Mouse (Mus musculus) forebrain, embryonic 10.5 days (tissue): Measurements from ENCODE around the gene Stk17b. TPM values are rescaled to one million over a fixed set of nuclear protein-coding genes. Genes with fewer than 3 reads are reported as not detected.

Experiments used
- DNase-seq: peaks from one replicate; pipeline ENCODE4 v3.0.0-alpha.2; 2017; ENCODE audit warnings: low spot score; ENCODE audit errors: extremely low spot score
- H3K27ac ChIP-seq: fragments of 300-500 bp; sonication (generic); 2 replicates; pipeline ENCODE4 v1.5.1; 2016; ENCODE audit warnings: mild to moderate bottlenecking
- H3K27me3 ChIP-seq: fragments of 300-500 bp; sonication (generic); 2 replicates; pipeline ENCODE4 v1.6.1; 2016; ENCODE audit warnings: mild to moderate bottlenecking; ENCODE audit not compliant: poor library complexity, severe bottlenecking
- H3K36me3 ChIP-seq: fragments of 300-500 bp; sonication (generic); replicated peaks from 2 replicates; pipeline ENCODE4 v1.6.1; 2016; ENCODE audit warnings: mild to moderate bottlenecking, moderate library complexity
- H3K4me1 ChIP-seq: fragments of 300-500 bp; sonication (generic); 2 replicates; pipeline ENCODE4 v1.6.1; 2016
- H3K4me3 ChIP-seq: fragments of 300-500 bp; sonication (generic); 2 replicates; pipeline ENCODE4 v1.5.1; 2016; ENCODE audit warnings: mild to moderate bottlenecking, moderate library complexity
- H3K9me3 ChIP-seq: fragments of 300-500 bp; sonication (generic); 2 replicates; pipeline ENCODE4 v1.6.1; 2016; ENCODE audit warnings: mild to moderate bottlenecking, moderate library complexity
- WGBS: fragments of 180-500 bp; shearing (Covaris S2); methylation state at CpG from one replicate; pipeline ENCODE4 v1.1.7; 2016; 5-methylcytosine and 5-hydroxymethylcytosine counted together
- polyA plus RNA-seq: library from polyadenylated mRNA; unstranded; fragments of >200 nt; fragmentation: Nextera tagmentation; extraction: Ambion mirVana; gene quantifications from 2 replicates; pipeline ENCODE4 v1.2.1, GENCODE M21; 2016

Gene Stk17b
- polyA plus RNA-seq = 9.1 and 10.0 TPM in 2 replicates

DNA sequence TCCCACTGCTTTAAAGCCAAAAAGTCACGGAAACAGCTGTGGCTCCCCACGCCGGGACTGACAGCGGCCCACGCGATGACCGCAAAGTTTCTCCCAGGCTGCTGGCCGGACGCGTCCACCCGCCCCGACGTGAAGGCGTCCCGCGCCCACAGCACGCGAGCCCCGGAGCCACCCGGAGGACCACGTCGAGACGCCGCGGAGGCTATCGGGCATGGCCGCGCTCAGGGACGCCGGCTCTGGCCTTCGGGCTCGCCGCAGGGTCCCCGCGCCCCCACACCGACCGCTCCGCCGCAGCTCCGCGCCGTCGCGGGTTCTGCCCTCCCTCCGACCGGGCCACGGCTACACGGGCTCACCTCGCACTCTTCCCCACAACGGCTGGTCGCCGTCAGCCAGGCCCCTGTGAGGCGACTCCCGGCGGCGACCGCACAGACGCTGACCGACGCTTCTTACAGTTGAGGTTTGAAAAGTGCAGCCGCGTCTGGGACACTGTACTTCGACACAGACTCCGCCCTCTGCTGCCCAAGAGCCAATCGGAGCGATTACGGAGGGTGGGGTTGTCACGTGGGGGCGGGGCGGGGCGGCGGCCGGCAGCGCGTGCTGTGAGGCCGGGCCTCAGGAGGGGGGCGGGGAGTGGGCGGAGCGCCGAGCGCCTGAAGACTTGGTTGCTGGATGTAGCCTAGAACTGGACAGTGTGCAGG, at the start of gene Stk17b:
Stk17b (minus strand) TSS at position 504 of the 698 bp plus-strand sequence.
- Histone ChIP-seq H3K27ac (peak within 1 kb of the TSS; percentile 90), H3K36me3 (no peaks in the 10 kb centered on the region), H3K4me1 (peaks cover 6% of the 10 kb centered on the region), H3K27me3 (no peaks in the 10 kb centered on the region), H3K4me3 (peak within 1 kb of the TSS; percentile 90), H3K9me3 (no peaks in the 10 kb centered on the region)
- under 1% methylated on average over 81 of the region's 81 CpGs for WGBS
- peak; percentile 92 for DNase-seq

DNA sequence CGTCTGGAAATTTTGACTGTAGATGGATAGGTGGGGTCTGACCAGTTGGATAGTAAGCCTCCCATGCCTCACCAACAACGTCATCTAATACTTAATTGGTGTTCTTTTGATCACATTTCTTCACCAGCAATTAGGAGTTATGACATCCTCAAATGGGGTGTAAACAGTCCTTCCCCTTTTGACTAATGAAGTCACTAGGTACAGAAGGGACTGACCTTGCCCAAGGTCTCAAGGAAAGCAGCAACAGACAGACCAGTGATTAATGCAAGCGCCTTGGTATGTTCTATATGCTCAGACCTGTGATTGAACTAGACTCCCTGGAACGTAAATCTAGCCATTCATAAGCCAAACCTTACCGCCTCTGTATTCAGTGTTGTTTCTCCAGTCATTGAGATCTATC, 45.3 kb upstream of the Stk17b start:
- no peaks in the 10 kb centered on the region for H3K4me1 ChIP-seq
- no peaks in the 10 kb centered on the region for H3K36me3 ChIP-seq
- H3K9me3 ChIP-seq = no peaks in the 10 kb centered on the region
- WGBS = 87% methylated on average over 5 of the region's 5 CpGs
- H3K27ac ChIP-seq = no peak overlapping the region
- no peak overlapping the region for H3K4me3 ChIP-seq
- peaks cover 3% of the 10 kb centered on the region; the same call in 1 of the 2 replicates for H3K27me3 ChIP-seq
- DNase-seq = no peak

GRCm38 (mm10) chr1:53829089-53829488, 44.1 kb upstream of the Stk17b start:
- Histone ChIP-seq H3K27me3 (peaks cover 9% of the 10 kb centered on the region; the same call in 1 of the 2 replicates), H3K4me1 (peaks cover 4% of the 10 kb centered on the region), H3K9me3 (no peaks in the 10 kb centered on the region), H3K27ac (no peak overlapping the region), H3K4me3 (no peak overlapping the region), H3K36me3 (no peaks in the 10 kb centered on the region)
- no peak for DNase-seq
- WGBS = 90% methylated on average over 9 of the region's 9 CpGs

GRCm38 (mm10) chr1:53824446-53825337, 39.7 kb upstream of the Stk17b start:
- 79% methylated on average over 9 of the region's 9 CpGs for WGBS

GRCm38 (mm10) chr1:53823687-53824445, 38.8 kb upstream of the Stk17b start:
- Histone ChIP-seq H3K4me3 (peak overlapping the region; percentile 33), H3K27me3 (peaks cover 9% of the 10 kb centered on the region; the same call in 1 of the 2 replicates), H3K36me3 (no peaks in the 10 kb centered on the region), H3K4me1 (peaks cover 23% of the 10 kb centered on the region), H3K27ac (peak overlapping the region; percentile 64), H3K9me3 (no peaks in the 10 kb centered on the region)
- peak; percentile 61 for DNase-seq
- WGBS = 4% methylated on average over 10 of the region's 10 CpGs

More at GRCm38 (mm10) chr1:53824446-53825337, 39.7 kb upstream of the Stk17b start:
- Histone ChIP-seq H3K27ac (peak overlapping the region; percentile 64; the same call in 1 of the 2 replicates), H3K9me3 (no peaks in the 10 kb centered on the region), H3K27me3 (peaks cover 9% of the 10 kb centered on the region; the same call in 1 of the 2 replicates), H3K4me3 (no peak overlapping the region), H3K4me1 (peaks cover 23% of the 10 kb centered on the region), H3K36me3 (no peaks in the 10 kb centered on the region)
- DNase-seq = no peak

DNA sequence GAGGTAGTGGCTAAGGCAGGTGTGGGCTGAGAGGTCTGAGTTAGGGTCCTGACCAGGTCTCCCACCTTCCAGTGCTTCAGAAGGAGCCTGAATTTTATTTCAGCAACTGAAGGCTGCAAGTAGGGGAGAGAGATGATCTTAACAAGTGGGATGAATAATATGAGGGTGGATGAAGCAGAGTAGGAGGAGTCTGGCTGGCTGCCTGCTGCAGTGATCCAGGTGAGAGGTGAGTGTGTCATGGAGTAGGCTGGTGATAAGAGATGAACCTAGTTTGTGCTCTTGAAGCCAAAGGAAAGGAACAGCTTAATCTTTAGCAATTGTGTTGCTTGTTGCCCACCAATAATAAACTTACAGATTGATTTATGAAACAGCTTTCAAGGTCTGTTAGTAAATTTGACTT, 37.0 kb upstream of the Stk17b start:
- no peak for DNase-seq
- Histone ChIP-seq H3K27ac (no peak overlapping the region), H3K27me3 (peaks cover 9% of the 10 kb centered on the region; the same call in 1 of the 2 replicates), H3K9me3 (no peaks in the 10 kb centered on the region), H3K4me3 (no peak overlapping the region), H3K4me1 (peaks cover 23% of the 10 kb centered on the region), H3K36me3 (no peaks in the 10 kb centered on the region)

DNA sequence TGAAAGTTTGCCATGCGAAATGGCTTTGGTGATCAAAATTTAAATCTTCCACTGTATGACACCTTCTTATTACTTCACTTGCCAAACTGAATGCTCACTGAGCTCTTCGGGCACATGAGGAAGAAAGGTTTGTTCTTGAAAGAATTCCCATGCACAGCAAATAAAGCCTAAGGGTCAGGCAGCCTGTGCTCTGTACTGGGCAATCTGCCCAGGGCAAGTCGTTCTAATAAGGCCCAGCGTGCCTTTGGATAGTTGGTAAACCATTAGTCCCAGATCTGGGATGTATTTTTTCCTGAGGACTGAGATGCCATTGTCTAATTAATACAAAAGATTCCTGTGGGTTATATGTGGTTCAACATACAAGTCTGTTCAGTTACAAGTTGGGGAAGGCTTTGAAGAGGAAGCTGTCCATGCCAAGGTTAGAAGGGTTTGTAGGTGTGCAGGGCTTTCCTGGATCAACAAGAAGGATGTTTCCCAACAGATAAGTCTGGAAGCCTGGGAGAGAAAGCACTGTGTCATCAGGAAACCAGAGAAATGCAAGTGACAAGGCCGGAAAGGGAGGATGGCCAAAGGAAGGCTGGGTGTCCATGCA, 35.1 kb upstream of the Stk17b start:
- H3K4me1 ChIP-seq = peaks cover 23% of the 10 kb centered on the region
- H3K9me3 ChIP-seq = no peaks in the 10 kb centered on the region
- H3K4me3 ChIP-seq = no peak overlapping the region
- DNase-seq = no peak
- no peaks in the 10 kb centered on the region for H3K36me3 ChIP-seq
- H3K27me3 ChIP-seq = peaks cover 4% of the 10 kb centered on the region; the same call in 1 of the 2 replicates
- no peak overlapping the region for H3K27ac ChIP-seq
- 82% methylated on average over 5 of the region's 5 CpGs for WGBS

- Histone ChIP-seq H3K4me1 (peaks cover 12% of the 10 kb centered on the region), H3K9me3 (no peaks in the 10 kb centered on the region), H3K27ac (no peak overlapping the region), H3K27me3 (no peaks in the 10 kb centered on the region), H3K4me3 (no peak overlapping the region), H3K36me3 (no peaks in the 10 kb centered on the region)
- 52% methylated on average over 3 of the region's 3 CpGs for WGBS
- no peak for DNase-seq
These were observed 33.2 kb upstream of the Stk17b start for GRCm38 (mm10) chr1:53818072-53818862.

DNA sequence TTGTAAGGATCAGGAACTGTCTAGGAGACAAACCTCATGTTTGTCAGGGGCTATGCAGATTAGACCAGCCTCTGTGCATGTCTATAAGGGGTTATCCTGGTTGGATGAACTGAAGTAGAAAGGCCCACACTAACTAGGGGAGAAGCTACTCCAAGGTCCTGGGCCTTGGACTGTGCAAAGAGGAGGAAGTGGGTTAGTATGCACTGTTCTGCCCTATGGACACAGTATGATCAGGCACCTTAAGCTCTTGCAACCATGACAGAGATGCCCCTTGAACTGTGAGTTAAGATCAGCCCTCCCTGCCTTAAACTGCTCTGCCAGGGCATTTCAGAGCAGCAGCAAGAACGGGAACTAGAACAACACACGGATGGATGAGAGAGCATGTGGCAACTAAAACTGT, 31.3 kb upstream of the Stk17b start:
- no peak overlapping the region for H3K27ac ChIP-seq
- H3K36me3 ChIP-seq = no peaks in the 10 kb centered on the region
- H3K27me3 ChIP-seq = no peaks in the 10 kb centered on the region
- WGBS = 86% methylated on average over 2 of the region's 2 CpGs
- H3K4me1 ChIP-seq = no peaks in the 10 kb centered on the region
- no peak overlapping the region for H3K4me3 ChIP-seq
- H3K9me3 ChIP-seq = no peaks in the 10 kb centered on the region
- no peak for DNase-seq

GRCm38 (mm10) chr1:53814077-53814705, 29.2 kb upstream of the Stk17b start:
- 76% methylated on average over 2 of the region's 2 CpGs for WGBS
- Histone ChIP-seq H3K27me3 (no peaks in the 10 kb centered on the region), H3K4me3 (no peak overlapping the region), H3K9me3 (no peaks in the 10 kb centered on the region), H3K36me3 (no peaks in the 10 kb centered on the region), H3K4me1 (peaks cover 5% of the 10 kb centered on the region), H3K27ac (no peak overlapping the region)
- no peak for DNase-seq

GRCm38 (mm10) chr1:53811919-53812318, 26.9 kb upstream of the Stk17b start:
- WGBS = 89% methylated on average over 4 of the region's 4 CpGs
- no peak for DNase-seq
- peaks cover 10% of the 10 kb centered on the region for H3K4me1 ChIP-seq

More at GRCm38 (mm10) chr1:53811919-53812318, 26.9 kb upstream of the Stk17b start:
- H3K27me3 ChIP-seq = no peaks in the 10 kb centered on the region
- H3K27ac ChIP-seq = no peak overlapping the region
- no peaks in the 10 kb centered on the region for H3K9me3 ChIP-seq
- no peaks in the 10 kb centered on the region for H3K36me3 ChIP-seq
- no peak overlapping the region for H3K4me3 ChIP-seq
